Mouse (Mus musculus): ENCODE data around the gene Nop14.

- no peak for TF ChIP-seq CTCF (IDR thresholded peaks at IDR 0.05; ENCODE audit: borderline replicate concordance, extremely low read depth, insufficient read depth, insufficient read length)
- no peak for TF ChIP-seq POLR2A (IDR thresholded peaks at IDR 0.05; ENCODE audit: borderline replicate concordance, extremely low read depth, insufficient read depth, insufficient read length, poor library complexity, severe bottlenecking)
These were observed 2.4 kb downstream of the Nop14 start for GRCm38 (mm10) chr5:34657556-34657955.
